Mouse (Mus musculus) intestine, postnatal 0 days (tissue): ENCODE measurements around the gene Sema4b. TPM values are rescaled to one million over a fixed set of nuclear protein-coding genes. Genes with fewer than 3 reads are reported as not detected.
A peak's percentile ranks its signal among the peaks of the same experiment; 100 is the strongest.

ENCODE experiments used
- ATAC-seq: fragments of 200-750 bp; cut with Nextera tagmentation; 2 replicates; pipeline ENCODE4 v1.8.0; 2017; ENCODE audit warnings: mild to moderate bottlenecking, moderate TSS enrichment, moderate library complexity
- H3K27ac ChIP-seq: fragments of 300-500 bp; sonication (generic); 2 replicates; pipeline ENCODE4 v1.5.1; 2014; ENCODE audit warnings: mild to moderate bottlenecking, low read depth, low read length, moderate library complexity
- H3K27me3 ChIP-seq: fragments of 300-500 bp; sonication (generic); replicated peaks from 2 replicates; pipeline ENCODE4 v1.6.1; 2014; ENCODE audit warnings: low read length, mixed read lengths; ENCODE audit not compliant: control insufficient read depth, insufficient read depth
- H3K36me3 ChIP-seq: fragments of 300-500 bp; sonication (generic); 2 replicates; pipeline ENCODE4 v1.6.1; 2014; ENCODE audit warnings: mild to moderate bottlenecking, moderate library complexity; ENCODE audit not compliant: control insufficient read depth, insufficient read depth
- H3K4me1 ChIP-seq: fragments of 300-500 bp; sonication (generic); replicated peaks from 2 replicates; pipeline ENCODE4 v1.6.1; 2014; ENCODE audit warnings: antibody characterized with exemption, low read length, mixed read lengths; ENCODE audit not compliant: control insufficient read depth, insufficient read depth
- H3K4me2 ChIP-seq: fragments of 300-500 bp; sonication (generic); replicated peaks from 2 replicates; pipeline ENCODE4 v1.6.1; 2014; ENCODE audit warnings: low read depth, mild to moderate bottlenecking, moderate library complexity
- H3K4me3 ChIP-seq: fragments of 300-500 bp; sonication (generic); 2 replicates; pipeline ENCODE4 v1.5.1; 2014; ENCODE audit warnings: low read depth, low read length
- H3K9ac ChIP-seq: fragments of 300-500 bp; sonication (generic); 2 replicates; pipeline ENCODE4 v1.6.1; 2014; ENCODE audit warnings: mild to moderate bottlenecking, low read depth, low read length
- H3K9me3 ChIP-seq: fragments of 300-500 bp; sonication (generic); 2 replicates; pipeline ENCODE4 v1.6.1; 2016; ENCODE audit warnings: mixed run types; ENCODE audit not compliant: control insufficient read depth
- CTCF ChIP-seq: sonication (generic); IDR thresholded peaks from 2 replicates; pipeline ENCODE4 v1.5.1; 2016; ENCODE audit warnings: low read depth, mild to moderate bottlenecking, control low read depth, antibody characterized with exemption, moderate library complexity
- WGBS: fragments of 180-500 bp; shearing (Covaris S2); extraction: QIAGEN DNeasy Blood & Tissue Kit; methylation state at CpG from one replicate; pipeline ENCODE4 v1.1.7; 2014; 5-methylcytosine and 5-hydroxymethylcytosine counted together
- polyA plus RNA-seq: library from polyadenylated mRNA; unstranded; fragments of >200 nt; fragmentation: Nextera tagmentation; extraction: Ambion mirVana; gene quantifications from 2 replicates; pipeline ENCODE4 v1.2.1, GENCODE M21; 2015

Sema4b gene
- polyA plus RNA-seq, 1 experiment from 2014 or later: 23.1 TPM

DNA sequence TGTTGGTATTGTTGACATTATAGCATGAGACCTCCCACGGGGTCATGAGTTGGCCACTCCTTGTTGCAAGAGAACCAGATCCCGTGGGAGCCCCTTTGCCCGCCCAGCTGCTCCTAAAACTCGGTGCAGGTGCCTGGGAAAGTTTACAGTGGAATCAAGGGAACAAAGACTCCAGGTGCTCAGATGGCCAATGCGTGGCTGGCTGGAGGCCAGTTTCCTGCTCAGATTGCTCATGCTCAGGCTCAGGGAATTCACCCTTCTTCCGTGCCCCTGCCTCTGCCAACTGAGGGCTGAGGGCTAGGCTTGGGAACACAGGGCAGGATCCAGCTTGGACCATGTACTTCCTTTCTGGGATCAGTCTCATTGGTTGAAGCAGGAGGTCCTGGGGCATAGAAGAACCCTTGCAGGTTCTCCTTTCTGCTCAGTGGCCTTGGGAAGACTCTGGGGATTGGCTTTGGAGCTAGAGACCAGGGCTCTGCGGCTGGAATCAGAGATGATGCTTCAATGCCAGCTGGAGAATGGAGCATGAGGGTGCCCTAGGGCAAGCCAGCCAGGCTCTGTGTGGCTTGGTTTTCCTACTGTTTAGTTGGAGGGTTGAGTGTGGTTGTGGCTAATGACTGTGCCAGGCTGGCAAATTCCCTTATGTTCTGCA lies 26.2 kb upstream of the Sema4b start:
- Histone ChIP-seq H3K27me3 (no peaks in the 10 kb centered on the region), H3K27ac (peak overlapping the region; percentile 75), H3K4me3 (no peak overlapping the region), H3K4me1 (no peaks in the 10 kb centered on the region), H3K9me3 (no peaks in the 10 kb centered on the region), H3K36me3 (no peaks in the 10 kb centered on the region), H3K4me2 (peak overlapping the region; percentile 21; the same call in 1 of the 2 replicates), H3K9ac (no peak overlapping the region)
- peak; percentile 89 for ATAC-seq
- TF ChIP-seq CTCF: no peak
- WGBS: 22% methylated on average over 7 of the region's 7 CpGs

DNA sequence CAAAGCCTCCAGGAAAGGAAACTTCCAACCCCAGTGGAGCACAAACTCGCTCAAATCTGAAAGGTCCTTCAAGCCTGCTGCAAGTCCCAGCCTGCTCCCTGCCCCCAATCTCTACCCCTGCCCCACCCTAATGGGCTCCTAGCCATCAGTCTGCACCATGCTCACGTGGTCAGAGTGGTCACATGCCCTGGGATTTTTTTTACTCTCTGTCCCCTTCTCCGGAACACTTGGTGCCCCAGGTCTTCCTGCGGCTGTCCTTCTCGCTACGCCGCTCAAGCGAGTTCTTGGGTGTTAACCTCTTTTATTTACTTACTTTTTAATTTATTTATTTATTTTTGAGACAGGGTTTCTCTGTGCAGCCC lies 25.7 kb upstream of the Sema4b start:
- H3K9ac ChIP-seq: no peak overlapping the region
- H3K4me2 ChIP-seq: peak overlapping the region; percentile 21; the same call in 1 of the 2 replicates
- peak; percentile 59 for ATAC-seq
- H3K36me3 ChIP-seq: no peaks in the 10 kb centered on the region
- H3K4me1 ChIP-seq: no peaks in the 10 kb centered on the region
- no peaks in the 10 kb centered on the region for H3K9me3 ChIP-seq
- WGBS: 45% methylated on average over 8 of the region's 8 CpGs
- H3K4me3 ChIP-seq: no peak overlapping the region
- H3K27ac ChIP-seq: peak overlapping the region; percentile 75
- no peak for TF ChIP-seq CTCF
- no peaks in the 10 kb centered on the region for H3K27me3 ChIP-seq

GRCm38 (mm10) chr7:80165432-80165831 lies 21.2 kb upstream of the Sema4b start:
- Histone ChIP-seq H3K27ac (no peak overlapping the region), H3K4me2 (no peak overlapping the region), H3K36me3 (no peaks in the 10 kb centered on the region), H3K4me1 (no peaks in the 10 kb centered on the region), H3K4me3 (no peak overlapping the region), H3K27me3 (no peaks in the 10 kb centered on the region), H3K9me3 (no peaks in the 10 kb centered on the region), H3K9ac (no peak overlapping the region)
- no peak for ATAC-seq
- no peak for TF ChIP-seq CTCF
- 58% methylated on average over 5 of the region's 5 CpGs for WGBS

DNA sequence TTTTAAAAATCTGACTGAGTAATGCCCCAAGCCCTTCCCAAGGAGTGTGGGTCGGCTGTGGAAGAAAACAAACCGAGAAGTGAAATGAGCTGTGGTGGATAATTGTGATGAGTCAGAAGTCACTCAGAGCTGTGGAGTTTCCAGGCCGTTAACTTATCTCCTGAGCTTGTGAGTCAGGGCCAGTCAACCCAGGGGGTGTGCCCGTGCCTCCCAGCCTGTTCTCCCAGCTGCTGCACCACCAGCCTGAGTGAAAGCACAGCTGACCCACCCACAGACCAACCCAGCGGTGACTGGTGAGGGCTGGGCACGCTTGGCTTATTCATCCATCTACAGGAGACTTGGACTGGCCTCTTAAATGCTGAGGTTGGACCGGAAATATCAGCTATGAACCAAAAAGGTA lies 19.9 kb upstream of the Sema4b start:
- H3K36me3 ChIP-seq: no peaks in the 10 kb centered on the region
- H3K27ac ChIP-seq: peak overlapping the region; percentile 28; the same call in 1 of the 2 replicates
- H3K9ac ChIP-seq: no peak overlapping the region
- H3K4me1 ChIP-seq: peaks cover 2% of the 10 kb centered on the region; the same call in 1 of the 2 replicates
- no peak for TF ChIP-seq CTCF
- no peaks in the 10 kb centered on the region for H3K27me3 ChIP-seq
- peak; percentile 89 for ATAC-seq
- WGBS: 24% methylated on average over 7 of the region's 7 CpGs
- H3K4me3 ChIP-seq: no peak overlapping the region
- H3K9me3 ChIP-seq: no peaks in the 10 kb centered on the region
- no peak overlapping the region for H3K4me2 ChIP-seq

DNA sequence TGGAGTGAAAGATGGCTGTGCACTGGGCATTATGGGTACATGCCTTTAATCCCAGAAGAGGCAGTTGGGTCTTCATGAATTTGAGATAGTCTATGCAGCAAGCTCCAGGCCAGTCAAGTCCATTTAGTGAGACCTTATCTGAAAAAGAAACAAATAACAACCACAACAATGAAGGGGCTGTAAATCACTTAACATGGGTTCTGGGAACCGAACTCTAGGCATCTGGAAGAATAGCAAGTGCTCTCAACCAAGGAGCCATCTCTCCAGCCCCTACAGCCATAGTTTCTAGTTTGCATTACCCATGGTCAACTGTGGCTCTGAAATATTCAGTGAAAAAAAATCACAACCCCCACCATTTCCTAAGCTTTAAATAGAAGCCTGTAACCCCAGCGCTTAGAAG lies 16.8 kb upstream of the Sema4b start:
- H3K9me3 ChIP-seq: no peaks in the 10 kb centered on the region
- peaks cover 10% of the 10 kb centered on the region; the same call in 1 of the 2 replicates for H3K4me1 ChIP-seq
- H3K36me3 ChIP-seq: no peaks in the 10 kb centered on the region
- H3K4me3 ChIP-seq: no peak overlapping the region
- no peak overlapping the region for H3K4me2 ChIP-seq
- TF ChIP-seq CTCF: no peak
- no peak for ATAC-seq
- H3K27me3 ChIP-seq: no peaks in the 10 kb centered on the region
- no peak overlapping the region for H3K27ac ChIP-seq
- no peak overlapping the region for H3K9ac ChIP-seq
- 77% methylated on average over 2 of the region's 2 CpGs for WGBS

- Histone ChIP-seq H3K36me3 (no peaks in the 10 kb centered on the region), H3K9ac (no peak overlapping the region), H3K4me2 (no peak overlapping the region), H3K9me3 (no peaks in the 10 kb centered on the region), H3K4me1 (peaks cover 10% of the 10 kb centered on the region; the same call in 1 of the 2 replicates), H3K4me3 (no peak overlapping the region), H3K27ac (peak overlapping the region; percentile 73; the same call in 1 of the 2 replicates), H3K27me3 (no peaks in the 10 kb centered on the region)
- 48% methylated on average over 8 of the region's 8 CpGs for whole genome bisulfite sequencing
- TF ChIP-seq CTCF: 0 out of 2 replicates have a peak, but pooled peaks have one; percentile 13
- no peak for ATAC-seq
Measured at GRCm38 (mm10) chr7:80171345-80171744, 15.3 kb upstream of the Sema4b start.
